Mouse (Mus musculus): Measurements from ENCODE around the gene AC192777.2.
"Not testable (repeated sequence)": the region's sequence is repeated elsewhere in the genome, so short reads cannot be mapped to it uniquely, and the experiment has no call there.

AC192777.2 gene

GRCm38 (mm10) chr17:40095150-40095549, at the start of gene AC192777.2:
AC192777.2 (plus strand) TSS chr17:40095450.
- DNase-seq: not testable (repeated sequence)

- not testable (repeated sequence) for DNase-seq
These were observed 20.9 kb downstream of the AC192777.2 start for GRCm38 (mm10) chr17:40116172-40116571.

DNA sequence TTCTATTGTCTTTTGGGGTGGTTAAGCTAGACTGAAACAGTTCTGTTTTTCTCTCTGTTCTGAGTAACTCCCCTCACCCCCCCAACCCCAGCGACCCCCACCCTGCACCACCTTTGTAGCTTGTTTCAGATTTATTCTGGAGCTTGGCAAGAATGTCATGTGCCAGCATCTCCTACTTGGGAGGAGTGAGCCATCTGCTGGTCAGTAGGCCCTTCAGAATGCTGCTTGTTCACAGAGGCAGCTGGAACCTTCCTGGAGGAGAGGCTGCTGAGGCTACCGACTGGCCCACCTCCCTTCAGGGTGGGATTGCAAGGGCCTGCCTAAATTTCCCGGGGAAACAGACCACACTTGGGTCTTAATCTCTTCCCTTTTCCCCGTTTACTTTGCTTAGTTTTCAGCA, 21.6 kb downstream of the AC192777.2 start:
- DNase-seq: not testable (repeated sequence)
